Mouse (Mus musculus) stomach, postnatal 0 days (tissue): ENCODE results near the gene Slc46a3. TPM values are rescaled to one million over a fixed set of nuclear protein-coding genes. Genes with fewer than 3 reads are reported as not detected.

Source experiments
- ATAC-seq: fragments of 200-750 bp; cut with Nextera tagmentation; 2 replicates; pipeline ENCODE4 v1.8.0; 2017; ENCODE audit not compliant: low FRiP score, low TSS enrichment
- DNase-seq: peaks from one replicate; pipeline ENCODE4 v3.0.0-alpha.2; 2016; ENCODE audit warnings: low spot score
- H3K27ac ChIP-seq: fragments of 300-500 bp; sonication (generic); replicated peaks from 2 replicates; pipeline ENCODE4 v1.5.1; 2014; ENCODE audit warnings: mild to moderate bottlenecking, control low read depth
- H3K27me3 ChIP-seq: fragments of 300-500 bp; sonication (generic); 2 replicates; pipeline ENCODE4 v1.6.1; 2014; ENCODE audit warnings: low read length; ENCODE audit not compliant: control insufficient read depth, insufficient read depth
- H3K36me3 ChIP-seq: fragments of 300-500 bp; sonication (generic); 2 replicates; pipeline ENCODE4 v1.6.1; 2014; ENCODE audit warnings: low read length, mixed read lengths; ENCODE audit not compliant: control insufficient read depth, insufficient read depth
- H3K4me1 ChIP-seq: fragments of 300-500 bp; sonication (generic); replicated peaks from 2 replicates; pipeline ENCODE4 v1.6.1; 2014; ENCODE audit warnings: antibody characterized with exemption; ENCODE audit not compliant: control insufficient read depth, insufficient read depth
- H3K4me2 ChIP-seq: fragments of 300-500 bp; sonication (generic); replicated peaks from 2 replicates; pipeline ENCODE4 v1.6.1; 2014; ENCODE audit warnings: low read depth, mild to moderate bottlenecking, control low read depth, moderate library complexity
- H3K4me3 ChIP-seq: fragments of 300-500 bp; sonication (generic); 2 replicates; pipeline ENCODE4 v1.5.1; 2014; ENCODE audit warnings: low read depth, low read length, control low read depth
- H3K9ac ChIP-seq: fragments of 300-500 bp; sonication (generic); 2 replicates; pipeline ENCODE4 v1.6.1; 2014; ENCODE audit warnings: mild to moderate bottlenecking, low read length, control low read depth, mixed read lengths
- H3K9me3 ChIP-seq: fragments of 300-500 bp; sonication (generic); 2 replicates; pipeline ENCODE4 v1.6.1; 2016; ENCODE audit warnings: low read length; ENCODE audit not compliant: control insufficient read depth
- CTCF ChIP-seq: IDR thresholded peaks from 2 replicates; pipeline ENCODE4 v1.5.1; 2016; ENCODE audit warnings: antibody characterized with exemption, low read depth, mild to moderate bottlenecking, moderate library complexity
- EP300 ChIP-seq: optimal IDR thresholded peaks from 2 replicates; pipeline ENCODE3; 2016; ENCODE audit warnings: antibody characterized with exemption
- WGBS: fragments of 180-500 bp; shearing (Covaris S2); extraction: QIAGEN DNeasy Blood & Tissue Kit; methylation state at CpG from one replicate; pipeline ENCODE4 v1.1.7; 2014; 5-methylcytosine and 5-hydroxymethylcytosine counted together
- polyA plus RNA-seq: library from polyadenylated mRNA; unstranded; fragments of >200 nt; fragmentation: Nextera tagmentation; extraction: Ambion mirVana; gene quantifications from 2 replicates; pipeline ENCODE4 v1.2.1, GENCODE M21; 2015

Slc46a3 gene
- polyA plus RNA-seq, 1 experiment from 2014 or later = 2.7 TPM

GRCm38 (mm10) chr5:147860449-147861261 is 34.0 kb downstream of the Slc46a3 start, which contains the start of gene Pomp:
Gene Pomp (plus strand): TSS chr5:147860461.
- Histone ChIP-seq H3K4me2 (peak within 1 kb of the TSS; percentile 66), H3K27ac (peak within 1 kb of the TSS; percentile 94), H3K9me3 (no peaks in the 10 kb centered on the region), H3K4me3 (peak within 1 kb of the TSS; percentile 95), H3K27me3 (no peaks in the 10 kb centered on the region), H3K36me3 (peaks cover 4% of the 10 kb centered on the region; the same call in 1 of the 2 replicates), H3K9ac (peak within 1 kb of the TSS; percentile 89), H3K4me1 (no peaks in the 10 kb centered on the region)
- peak; percentile 94 for ATAC-seq
- peak; percentile 93 for DNase-seq
- TF ChIP-seq CTCF = peak; percentile 31; the same call in 1 of the 2 replicates
- TF ChIP-seq EP300 = no peak
- under 1% methylated on average over 66 of the region's 68 CpGs for WGBS

- 1% methylated on average over 18 of the region's 18 CpGs for WGBS
- H3K9ac ChIP-seq = peak overlapping the region; percentile 89
- DNase-seq (no peak), ATAC-seq (no peak)
- H3K27me3 ChIP-seq = no peaks in the 10 kb centered on the region
- H3K27ac ChIP-seq = peak overlapping the region; percentile 94
- H3K9me3 ChIP-seq = no peaks in the 10 kb centered on the region
- H3K36me3 ChIP-seq = peaks cover 4% of the 10 kb centered on the region; the same call in 1 of the 2 replicates
- peak overlapping the region; percentile 66 for H3K4me2 ChIP-seq
- TF ChIP-seq EP300 = no peak
- no peak for TF ChIP-seq CTCF
- H3K4me1 ChIP-seq = no peaks in the 10 kb centered on the region
- peak overlapping the region; percentile 95 for H3K4me3 ChIP-seq
These were observed 34.6 kb downstream of the Slc46a3 start for GRCm38 (mm10) chr5:147860076-147860448.

GRCm38 (mm10) chr5:147850194-147850593 is 44.4 kb downstream of the Slc46a3 start:
- Histone ChIP-seq H3K4me2 (no peak overlapping the region), H3K27ac (no peak overlapping the region), H3K4me1 (no peaks in the 10 kb centered on the region), H3K9ac (no peak overlapping the region), H3K36me3 (no peaks in the 10 kb centered on the region), H3K9me3 (no peaks in the 10 kb centered on the region), H3K4me3 (no peak overlapping the region), H3K27me3 (no peaks in the 10 kb centered on the region)
- no peak for ATAC-seq
- DNase-seq = no peak
- 73% methylated on average over 7 of the region's 7 CpGs for WGBS
- no peak for TF ChIP-seq EP300
- TF ChIP-seq CTCF = no peak

GRCm38 (mm10) chr5:147848164-147848863 is 46.3 kb downstream of the Slc46a3 start:
- no peak; the same call in 1 of the 2 replicates for ATAC-seq
- Histone ChIP-seq H3K9ac (no peak overlapping the region), H3K9me3 (no peaks in the 10 kb centered on the region), H3K4me2 (no peak overlapping the region; the same call in 1 of the 2 replicates), H3K27me3 (no peaks in the 10 kb centered on the region), H3K36me3 (no peaks in the 10 kb centered on the region), H3K27ac (no peak overlapping the region), H3K4me1 (no peaks in the 10 kb centered on the region), H3K4me3 (no peak overlapping the region)
- TF ChIP-seq CTCF (peak; percentile 92), EP300 (no peak)
- WGBS = 21% methylated on average over 16 of the region's 16 CpGs
- peak; percentile 71 for DNase-seq

- Histone ChIP-seq H3K9ac (no peak overlapping the region), H3K27ac (no peak overlapping the region), H3K27me3 (no peaks in the 10 kb centered on the region), H3K36me3 (no peaks in the 10 kb centered on the region), H3K4me2 (no peak overlapping the region), H3K4me1 (no peaks in the 10 kb centered on the region), H3K9me3 (no peaks in the 10 kb centered on the region), H3K4me3 (no peak overlapping the region)
- DNase-seq = no peak
- TF ChIP-seq CTCF (no peak), EP300 (no peak)
- 37% methylated on average over 5 of the region's 5 CpGs for WGBS
- peak; percentile 25; the same call in 1 of the 2 replicates for ATAC-seq
These were observed 47.3 kb downstream of the Slc46a3 start for GRCm38 (mm10) chr5:147847361-147847760.
